Mouse (Mus musculus) ES-E14 (cell line): ENCODE results near the gene Apof.

ENCODE experiments used
- HCFC1 ChIP-seq: IDR thresholded peaks from 2 replicates; pipeline ENCODE4 v1.6.1; 2012; ENCODE audit warnings: low read length, inconsistent platforms, borderline replicate concordance; ENCODE audit not compliant: insufficient read depth
- MAFK ChIP-seq: IDR thresholded peaks from 2 replicates; pipeline ENCODE4 v1.6.1; 2014; ENCODE audit warnings: mild to moderate bottlenecking, low read depth, low read length, inconsistent platforms; ENCODE audit not compliant: insufficient read depth
- ZC3H11A ChIP-seq: IDR thresholded peaks from 2 replicates; pipeline ENCODE4 v1.6.1; 2012; ENCODE audit warnings: low read depth, mild to moderate bottlenecking, inconsistent platforms, low read length, borderline replicate concordance
- ZNF384 ChIP-seq: IDR thresholded peaks from 2 replicates; pipeline ENCODE4 v1.6.1; 2012; ENCODE audit warnings: low read depth, low read length, inconsistent platforms

DNA sequence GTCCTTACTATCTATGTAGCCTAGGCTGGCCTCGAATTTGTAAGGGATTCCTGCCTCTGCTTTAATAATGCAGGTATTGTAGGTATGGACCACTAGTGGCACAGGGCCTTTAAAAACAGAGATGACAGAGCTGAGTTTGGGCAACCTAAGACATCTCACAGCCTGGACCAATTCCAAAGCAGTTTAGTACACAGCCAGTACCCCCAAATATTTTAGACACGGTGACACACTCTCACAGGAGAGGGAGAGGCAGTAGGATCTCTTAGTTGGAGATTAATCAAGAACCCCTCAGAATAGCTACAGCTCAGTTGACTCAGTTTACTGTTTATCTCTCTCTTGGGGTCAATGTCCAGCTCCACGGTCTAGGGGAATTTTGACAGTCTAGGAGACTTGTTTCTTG is 33.9 kb downstream of the Apof start:
- TF ChIP-seq MAFK: no peak
- no peak for TF ChIP-seq ZC3H11A
- no peak for TF ChIP-seq HCFC1
- TF ChIP-seq ZNF384: no peak
